Mouse (Mus musculus) forebrain, embryonic 16.5 days (tissue): ENCODE measurements around the gene Mylpf. TPM values are rescaled to one million over a fixed set of nuclear protein-coding genes. Genes with fewer than 3 reads are reported as not detected.
A peak's percentile ranks its signal among the peaks of the same experiment; 100 is the strongest.

ENCODE experiments used
- ATAC-seq: fragments of 200-750 bp; cut with Nextera tagmentation; 2 replicates; pipeline ENCODE4 v1.8.0; 2017; ENCODE audit warnings: mild to moderate bottlenecking, moderate library complexity
- H3K27ac ChIP-seq: fragments of 300-500 bp; sonication (generic); 2 replicates; pipeline ENCODE4 v1.5.1; 2014; ENCODE audit warnings: low read length, control low read depth
- H3K27me3 ChIP-seq: fragments of 300-500 bp; sonication (generic); replicated peaks from 2 replicates; pipeline ENCODE4 v1.6.1; 2014; ENCODE audit warnings: low read length; ENCODE audit not compliant: control insufficient read depth, insufficient read depth
- H3K36me3 ChIP-seq: fragments of 300-500 bp; sonication (generic); 2 replicates; pipeline ENCODE4 v1.6.1; 2014; ENCODE audit not compliant: control insufficient read depth, insufficient read depth
- H3K4me1 ChIP-seq: fragments of 300-500 bp; sonication (generic); replicated peaks from 2 replicates; pipeline ENCODE4 v1.6.1; 2014; ENCODE audit warnings: low read length; ENCODE audit not compliant: control insufficient read depth, insufficient read depth
- H3K4me2 ChIP-seq: fragments of 300-500 bp; sonication (generic); 2 replicates; pipeline ENCODE4 v1.6.1; 2014; ENCODE audit warnings: mild to moderate bottlenecking, low read length, control low read depth
- H3K4me3 ChIP-seq: fragments of 300-500 bp; sonication (generic); replicated peaks from 2 replicates; pipeline ENCODE4 v1.5.1; 2014; ENCODE audit warnings: mild to moderate bottlenecking, low read length, control low read depth
- H3K9ac ChIP-seq: fragments of 300-500 bp; sonication (generic); replicated peaks from 2 replicates; pipeline ENCODE4 v1.6.1; 2014; ENCODE audit warnings: low read depth, low read length, control low read depth
- H3K9me3 ChIP-seq: fragments of 300-500 bp; sonication (generic); 2 replicates; pipeline ENCODE4 v1.6.1; 2016; ENCODE audit warnings: low read length; ENCODE audit not compliant: control insufficient read depth
- WGBS: fragments of 180-500 bp; shearing (Covaris S2); extraction: QIAGEN DNeasy Blood & Tissue Kit; methylation state at CpG from one replicate; pipeline ENCODE4 v1.1.7; 2014; 5-methylcytosine and 5-hydroxymethylcytosine counted together
- polyA plus RNA-seq: library from polyadenylated mRNA; unstranded; fragments of >200 nt; fragmentation: Nextera tagmentation; extraction: Ambion mirVana; gene quantifications from 2 replicates; pipeline ENCODE4 v1.2.1, GENCODE M21; 2015

Gene Mylpf
- polyA plus RNA-seq, 1 experiment from 2014 or later, result 4.1 TPM

DNA sequence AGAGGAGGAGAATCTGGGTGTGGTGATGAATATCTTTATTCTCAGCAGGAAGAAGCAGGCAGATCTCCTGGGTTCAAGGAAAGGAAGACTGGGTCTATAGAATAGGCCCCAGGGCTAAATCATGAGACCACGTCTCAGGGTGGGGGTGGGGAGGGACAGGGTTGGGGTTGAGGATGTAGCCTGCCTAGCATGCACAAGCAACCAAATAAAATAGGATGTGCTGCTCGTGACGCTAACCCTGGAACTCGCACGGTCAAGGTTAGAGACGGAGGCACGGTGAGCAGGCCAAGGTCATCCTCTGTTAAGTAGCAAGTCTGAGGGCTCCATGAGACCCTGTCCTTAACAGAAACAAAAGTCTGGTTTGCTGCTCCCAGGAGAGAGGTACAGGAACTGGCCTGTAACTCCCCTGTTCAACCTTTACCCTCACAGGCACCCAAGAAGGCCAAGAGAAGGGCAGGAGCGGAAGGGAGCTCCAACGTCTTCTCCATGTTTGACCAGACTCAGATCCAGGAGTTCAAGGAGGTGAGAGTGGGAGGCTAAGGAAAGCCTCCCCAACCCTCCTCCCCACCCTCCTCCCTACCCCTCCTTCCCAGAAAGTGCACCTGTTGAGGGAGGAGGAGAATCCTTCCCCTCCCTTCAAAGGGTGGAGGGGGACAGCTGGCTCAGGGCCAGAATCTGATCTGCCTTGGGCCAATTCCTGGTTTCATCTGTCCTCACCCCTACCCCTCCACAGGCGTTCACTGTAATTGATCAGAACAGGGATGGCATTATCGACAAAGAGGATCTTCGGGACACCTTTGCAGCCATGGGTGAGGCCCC, 4.0 kb downstream of the Mylpf start:
- no peak overlapping the region for H3K4me3 ChIP-seq
- WGBS, result 91% methylated on average over 12 of the region's 12 CpGs
- H3K27me3 ChIP-seq, result no peaks in the 10 kb centered on the region
- no peak overlapping the region for H3K4me2 ChIP-seq
- no peak overlapping the region for H3K9ac ChIP-seq
- H3K27ac ChIP-seq, result no peak overlapping the region
- H3K9me3 ChIP-seq, result no peaks in the 10 kb centered on the region
- H3K36me3 ChIP-seq, result no peaks in the 10 kb centered on the region
- peaks cover 13% of the 10 kb centered on the region for H3K4me1 ChIP-seq
- ATAC-seq, result no peak

GRCm38 (mm10) chr7:127213485-127213884, 4.8 kb downstream of the Mylpf start:
- Histone ChIP-seq H3K9me3 (no peaks in the 10 kb centered on the region), H3K36me3 (no peaks in the 10 kb centered on the region), H3K4me1 (peaks cover 13% of the 10 kb centered on the region), H3K4me3 (no peak overlapping the region), H3K9ac (no peak overlapping the region), H3K4me2 (no peak overlapping the region), H3K27me3 (no peaks in the 10 kb centered on the region), H3K27ac (no peak overlapping the region)
- WGBS, result 37% methylated on average over 7 of the region's 7 CpGs
- no peak for ATAC-seq

DNA sequence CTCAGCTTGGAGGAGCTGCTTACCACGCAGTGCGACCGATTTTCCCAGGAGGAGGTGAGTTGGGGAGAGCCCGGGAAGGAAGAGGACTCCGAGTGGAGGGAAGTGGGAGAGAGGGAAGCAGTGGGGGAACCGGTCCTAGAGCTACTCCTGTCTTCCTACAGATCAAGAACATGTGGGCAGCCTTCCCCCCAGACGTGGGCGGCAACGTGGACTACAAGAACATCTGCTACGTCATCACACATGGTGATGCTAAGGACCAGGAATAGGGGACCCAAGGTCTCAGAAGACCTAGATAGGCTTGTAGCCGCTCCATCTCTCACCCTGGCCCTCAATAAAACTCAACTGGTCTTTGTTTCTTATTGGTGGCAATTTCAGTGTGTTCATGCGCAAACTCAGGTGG, 5.2 kb downstream of the Mylpf start:
- no peak overlapping the region for H3K4me2 ChIP-seq
- no peaks in the 10 kb centered on the region for H3K27me3 ChIP-seq
- no peak overlapping the region for H3K9ac ChIP-seq
- H3K27ac ChIP-seq, result no peak overlapping the region
- peaks cover 13% of the 10 kb centered on the region for H3K4me1 ChIP-seq
- H3K36me3 ChIP-seq, result no peaks in the 10 kb centered on the region
- no peak for ATAC-seq
- no peaks in the 10 kb centered on the region for H3K9me3 ChIP-seq
- no peak overlapping the region for H3K4me3 ChIP-seq
- 59% methylated on average over 12 of the region's 12 CpGs for WGBS

- Histone ChIP-seq H3K27me3 (no peaks in the 10 kb centered on the region), H3K36me3 (no peaks in the 10 kb centered on the region), H3K4me3 (no peak overlapping the region), H3K27ac (no peak overlapping the region), H3K9me3 (no peaks in the 10 kb centered on the region), H3K4me2 (no peak overlapping the region), H3K4me1 (peaks cover 9% of the 10 kb centered on the region), H3K9ac (no peak overlapping the region)
- WGBS, result 39% methylated on average over 21 of the region's 21 CpGs
- ATAC-seq, result no peak
Measured at GRCm38 (mm10) chr7:127214521-127214920, 5.8 kb downstream of the Mylpf start.

DNA sequence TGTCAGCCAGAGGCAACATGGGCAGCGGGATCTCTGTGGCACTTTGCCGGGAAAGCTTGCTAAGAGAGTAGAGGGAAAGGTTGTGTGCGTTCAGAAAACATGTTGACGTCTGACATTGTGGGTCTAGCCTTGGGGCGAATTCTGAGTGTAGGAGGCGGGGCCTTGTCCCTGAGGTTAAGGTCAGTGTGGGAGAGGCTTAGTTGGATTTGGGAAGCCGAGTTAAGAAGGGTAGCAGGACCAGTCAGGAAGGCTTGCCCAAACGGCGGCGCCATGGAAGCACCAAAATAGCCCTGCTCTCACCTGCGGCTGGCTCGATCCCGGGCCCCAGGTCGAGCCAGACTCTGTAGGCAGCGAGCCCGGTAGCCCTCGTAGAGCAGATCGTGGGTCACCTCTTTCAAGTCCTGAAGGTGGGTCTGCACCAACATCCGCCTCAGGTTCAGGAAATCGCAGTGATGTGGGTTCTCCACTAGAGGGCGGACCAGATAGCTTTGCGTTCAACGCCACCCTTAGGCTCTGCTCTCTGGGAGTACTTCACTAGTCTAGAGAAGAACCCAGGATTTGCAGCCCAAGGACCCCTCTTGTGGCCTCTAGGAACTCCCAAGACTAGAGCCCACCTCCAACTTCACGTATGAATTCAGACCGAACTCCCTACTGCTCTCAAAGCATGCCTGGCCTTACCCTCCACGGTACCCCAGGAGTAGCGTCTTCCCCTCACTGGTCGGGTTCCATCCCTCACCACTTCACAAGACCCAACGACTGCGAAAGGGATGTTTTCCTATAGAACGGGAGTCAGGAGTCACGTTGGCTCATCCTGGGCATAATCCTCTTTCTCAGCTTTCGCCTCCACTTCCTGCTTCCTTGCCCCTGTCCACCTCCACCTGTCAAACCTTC, 6.5 kb downstream of the Mylpf start:
- 28% methylated on average over 33 of the region's 33 CpGs for WGBS
- 0 out of 2 replicates have a peak, but pooled peaks have one; percentile 36 for ATAC-seq
- H3K36me3 ChIP-seq, result no peaks in the 10 kb centered on the region
- no peaks in the 10 kb centered on the region for H3K9me3 ChIP-seq
- H3K27me3 ChIP-seq, result no peaks in the 10 kb centered on the region
- H3K9ac ChIP-seq, result peak overlapping the region; percentile 49; the same call in 1 of the 2 replicates
- peaks cover 5% of the 10 kb centered on the region for H3K4me1 ChIP-seq
- 0 out of 2 replicates have a peak overlapping the region, but pooled peaks have one; percentile 18 for H3K4me3 ChIP-seq
- no peak overlapping the region for H3K27ac ChIP-seq
- peak overlapping the region; percentile 45 for H3K4me2 ChIP-seq

DNA sequence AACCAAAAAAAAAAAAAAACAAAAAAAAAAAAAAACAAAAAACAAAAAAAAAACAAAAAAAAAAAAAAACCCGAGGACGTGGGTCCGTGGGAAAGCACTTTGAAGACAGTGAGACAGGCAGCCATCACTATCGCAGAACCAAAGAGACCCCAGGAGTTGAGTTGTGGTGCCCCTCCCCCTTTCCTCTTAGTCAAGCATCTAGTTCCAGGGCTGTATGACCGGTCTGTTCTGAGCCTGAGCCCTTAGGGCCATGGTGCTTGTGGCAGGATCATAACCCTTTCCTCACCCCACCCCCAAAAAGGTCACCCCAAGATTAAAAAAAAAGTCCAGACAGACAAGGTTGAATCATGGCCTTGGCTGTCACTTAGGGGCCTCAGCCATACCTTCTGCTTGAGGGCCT, 7.6 kb downstream of the Mylpf start:
- Histone ChIP-seq H3K27ac (no peak overlapping the region), H3K36me3 (no peaks in the 10 kb centered on the region), H3K4me1 (peaks cover 5% of the 10 kb centered on the region), H3K4me2 (no peak overlapping the region), H3K4me3 (no peak overlapping the region), H3K9me3 (no peaks in the 10 kb centered on the region), H3K9ac (no peak overlapping the region), H3K27me3 (no peaks in the 10 kb centered on the region)
- WGBS, result 92% methylated on average over 5 of the region's 5 CpGs
- no peak for ATAC-seq

GRCm38 (mm10) chr7:127217475-127217874, 8.8 kb downstream of the Mylpf start:
- peaks cover 5% of the 10 kb centered on the region for H3K4me1 ChIP-seq
- H3K27ac ChIP-seq, result no peak overlapping the region
- no peak overlapping the region for H3K9ac ChIP-seq
- H3K4me2 ChIP-seq, result no peak overlapping the region
- no peaks in the 10 kb centered on the region for H3K36me3 ChIP-seq
- WGBS, result 86% methylated on average over 6 of the region's 6 CpGs
- H3K27me3 ChIP-seq, result no peaks in the 10 kb centered on the region
- H3K9me3 ChIP-seq, result no peaks in the 10 kb centered on the region
- ATAC-seq, result no peak
- H3K4me3 ChIP-seq, result no peak overlapping the region

- peaks cover 5% of the 10 kb centered on the region for H3K4me1 ChIP-seq
- no peak overlapping the region for H3K27ac ChIP-seq
- H3K27me3 ChIP-seq, result no peaks in the 10 kb centered on the region
- no peak overlapping the region for H3K4me2 ChIP-seq
- no peak for ATAC-seq
- no peak overlapping the region for H3K4me3 ChIP-seq
- H3K36me3 ChIP-seq, result no peaks in the 10 kb centered on the region
- H3K9ac ChIP-seq, result no peak overlapping the region
- 85% methylated on average over 10 of the region's 10 CpGs for WGBS
- no peaks in the 10 kb centered on the region for H3K9me3 ChIP-seq
Measured at GRCm38 (mm10) chr7:127217901-127218642, 9.4 kb downstream of the Mylpf start.

- peaks cover 5% of the 10 kb centered on the region for H3K4me1 ChIP-seq
- no peak overlapping the region for H3K9ac ChIP-seq
- ATAC-seq, result no peak
- no peak overlapping the region for H3K4me3 ChIP-seq
- H3K27me3 ChIP-seq, result no peaks in the 10 kb centered on the region
- WGBS, result 96% methylated on average over 4 of the region's 4 CpGs
- no peaks in the 10 kb centered on the region for H3K36me3 ChIP-seq
- H3K9me3 ChIP-seq, result no peaks in the 10 kb centered on the region
- H3K27ac ChIP-seq, result no peak overlapping the region
- H3K4me2 ChIP-seq, result no peak overlapping the region
Measured at GRCm38 (mm10) chr7:127218670-127219069, 10.0 kb downstream of the Mylpf start.
